Mouse (Mus musculus) bone marrow, adult 2 months (tissue): ENCODE measurements around the gene Slc48a1.

Source experiments
- CTCF ChIP-seq: fragments of 200-500 bp; IDR thresholded peaks from 2 replicates; pipeline ENCODE4 v1.5.1; 2011; ENCODE audit warnings: low read length, control low read depth; ENCODE audit not compliant: control insufficient read depth, insufficient read depth
- POLR2A ChIP-seq: fragments of 200-500 bp; IDR thresholded peaks from 2 replicates; pipeline ENCODE4 v1.6.1; 2011; ENCODE audit warnings: low read depth, mild to moderate bottlenecking, control low read depth, low read length, borderline replicate concordance; ENCODE audit not compliant: control insufficient read depth

DNA sequence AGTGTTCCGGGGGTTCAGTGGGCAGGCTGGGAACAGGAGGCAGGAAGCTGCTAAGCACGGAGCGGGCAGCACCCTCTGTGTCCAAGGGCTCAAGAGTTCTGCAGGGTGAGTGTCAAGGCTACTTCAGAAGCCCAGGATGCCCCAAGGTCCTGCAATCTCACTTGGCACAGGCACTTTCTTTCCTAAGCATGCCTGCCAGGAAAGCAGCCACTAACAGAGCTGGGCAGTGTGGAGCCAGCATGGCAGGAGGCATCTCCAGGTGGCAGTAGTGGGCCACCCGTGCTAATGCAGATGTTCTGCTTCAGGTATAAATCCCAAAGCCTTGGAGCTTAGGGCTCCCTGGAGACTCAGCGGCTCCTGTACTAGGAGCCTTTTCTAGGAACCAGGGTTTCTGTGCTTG is 31.6 kb downstream of the Slc48a1 start:
- TF ChIP-seq POLR2A (no peak), CTCF (peak; percentile 61)
